Mouse (Mus musculus) ES-E14 (cell line): Measurements from ENCODE around the gene Cbln1. TPM values are rescaled to one million over a fixed set of nuclear protein-coding genes. Genes with fewer than 3 reads are reported as not detected.

Experiments
- DNase-seq: peaks from one replicate; pipeline ENCODE4 v3.0.0-alpha.2; 2013; ENCODE audit warnings: low read depth, low spot score
- H3K27ac ChIP-seq: 2 replicates; pipeline ENCODE4 v1.5.1; 2012; ENCODE audit warnings: low read depth, mild to moderate bottlenecking, low read length, moderate library complexity, mixed read lengths; ENCODE audit not compliant: poor library complexity, insufficient read depth, severe bottlenecking
- H3K36me3 ChIP-seq: 2 replicates; pipeline ENCODE4 v1.6.1; 2012; ENCODE audit warnings: mild to moderate bottlenecking, low read length, moderate library complexity, mixed read lengths; ENCODE audit not compliant: control insufficient read depth, poor library complexity, insufficient read depth, severe bottlenecking
- H3K4me1 ChIP-seq, 2 experiments: fragments of 150-350 bp in 1 of 2; sonication (generic) in 1 of 2; 2 replicates each; pipeline ENCODE4 v1.6.1; 2012; ENCODE audit warnings: low read length in 2 of 2, mild to moderate bottlenecking in 1 of 2, mixed read lengths in 1 of 2; ENCODE audit not compliant: control insufficient read depth in 2 of 2, insufficient read depth in 2 of 2, poor library complexity in 1 of 2
- H3K4me3 ChIP-seq, 2 experiments: fragments of 150-350 bp in 1 of 2; sonication (generic) in 1 of 2; 2 replicates each; pipeline ENCODE4 v1.5.1; 2012; ENCODE audit warnings: low read length in 2 of 2, low read depth in 1 of 2, mild to moderate bottlenecking in 1 of 2, mixed read lengths in 1 of 2; ENCODE audit not compliant: insufficient read depth in 1 of 2, poor library complexity in 1 of 2, severe bottlenecking in 1 of 2
- H3K9ac ChIP-seq: 2 replicates; pipeline ENCODE4 v1.6.1; 2012; ENCODE audit warnings: low read depth, mild to moderate bottlenecking, low read length, mixed read lengths; ENCODE audit not compliant: poor library complexity, insufficient read depth, severe bottlenecking
- H3K9me3 ChIP-seq: fragments of 150-350 bp; sonication (generic); 2 replicates; pipeline ENCODE4 v1.6.1; 2012; ENCODE audit warnings: low read depth, mild to moderate bottlenecking, low read length; ENCODE audit not compliant: control insufficient read depth, insufficient read depth
- CHD2 ChIP-seq: IDR thresholded peaks from 2 replicates; pipeline ENCODE4 v1.6.1; 2014; ENCODE audit warnings: mild to moderate bottlenecking, low read depth, low read length, inconsistent platforms
- HCFC1 ChIP-seq: IDR thresholded peaks from 2 replicates; pipeline ENCODE4 v1.6.1; 2012; ENCODE audit warnings: low read length, inconsistent platforms, borderline replicate concordance; ENCODE audit not compliant: insufficient read depth
- MAFK ChIP-seq: IDR thresholded peaks from 2 replicates; pipeline ENCODE4 v1.6.1; 2014; ENCODE audit warnings: mild to moderate bottlenecking, low read depth, low read length, inconsistent platforms; ENCODE audit not compliant: insufficient read depth
- ZC3H11A ChIP-seq: IDR thresholded peaks from 2 replicates; pipeline ENCODE4 v1.6.1; 2012; ENCODE audit warnings: low read depth, mild to moderate bottlenecking, inconsistent platforms, low read length, borderline replicate concordance
- ZNF384 ChIP-seq: IDR thresholded peaks from 2 replicates; pipeline ENCODE4 v1.6.1; 2012; ENCODE audit warnings: low read depth, low read length, inconsistent platforms
- in situ Hi-C, 2 experiments: fragments of 600-800 bp; cut with MboI; formaldehyde crosslinking; loops; one replicate each; pipeline ENCODE4 v1.15.1; 2025; ENCODE audit warnings: low sequenced_read_pairs in 2 of 2, inconsistent platforms in 1 of 2; ENCODE audit not compliant: unreplicated experiment in 2 of 2
- total RNA-seq: library from RNA; depleted of rRNA; stranded (reverse); fragments of 300-350 nt; gene quantifications from 2 replicates; pipeline ENCODE4 v1.2.3, GENCODE M21; 2012

Cbln1 gene
- total RNA-seq, 1 experiment: 3.6 TPM

DNA sequence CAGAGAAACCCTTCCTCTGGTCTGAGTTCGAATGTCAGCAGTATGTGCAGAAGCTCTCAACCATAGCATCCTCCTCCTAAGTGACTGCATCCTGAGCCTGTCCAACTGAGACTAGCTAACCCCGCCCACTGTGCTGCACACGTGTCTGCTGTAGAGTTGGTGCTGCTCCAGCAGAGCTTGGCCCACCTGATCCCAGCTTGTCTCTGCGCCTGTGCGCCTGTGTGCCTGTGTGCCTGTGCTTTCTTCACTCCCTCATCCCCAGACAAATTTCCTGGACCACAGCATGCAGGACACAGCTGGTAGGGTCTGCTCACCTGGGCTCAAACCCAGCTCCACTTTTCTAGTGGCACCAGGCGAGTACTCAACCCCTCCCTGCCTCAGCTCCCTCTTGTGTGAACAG lies 40.2 kb upstream of the Cbln1 start:
- H3K4me1 ChIP-seq: no peaks in the 10 kb centered on the region
- TF ChIP-seq CHD2 (no peak), ZNF384 (no peak), ZC3H11A (no peak), HCFC1 (no peak), MAFK (no peak)
- H3K9me3 ChIP-seq: no peaks in the 10 kb centered on the region
- in situ Hi-C loops: loop anchor here in 1 of 2 experiments (25.0 kb wide), 1 partner anchor 575 kb away; no protein-coding TSS in a partner anchor
- no peak for DNase-seq
- no peaks in the 10 kb centered on the region for H3K36me3 ChIP-seq
- no peak overlapping the region for H3K27ac ChIP-seq
- no peak overlapping the region for H3K9ac ChIP-seq
- no peak overlapping the region for H3K4me3 ChIP-seq

DNA sequence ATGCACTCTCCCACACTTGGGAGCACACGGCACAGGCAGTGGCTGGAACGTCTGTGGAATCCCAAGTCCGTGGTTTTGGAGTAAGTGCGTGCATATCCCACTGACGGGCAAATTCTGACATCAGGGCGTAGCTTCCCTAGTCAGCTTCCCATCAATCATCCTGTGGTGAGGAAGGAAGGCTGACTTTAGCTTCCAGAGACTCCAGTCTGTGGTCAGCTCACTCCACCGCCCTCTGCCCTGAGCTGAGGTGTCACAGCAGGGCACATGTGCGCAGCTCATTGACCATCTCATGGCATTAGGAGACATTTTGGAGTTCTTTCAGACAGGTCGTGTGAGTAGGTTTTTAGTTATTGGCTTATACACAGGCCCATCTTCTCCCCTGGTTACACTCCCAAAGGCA lies 34.6 kb upstream of the Cbln1 start:
- Histone ChIP-seq H3K9me3 (no peaks in the 10 kb centered on the region), H3K27ac (no peak overlapping the region), H3K36me3 (no peaks in the 10 kb centered on the region; the same call in 1 of the 2 replicates), H3K9ac (no peak overlapping the region), H3K4me1 (no peaks in the 10 kb centered on the region), H3K4me3 (no peak overlapping the region)
- in situ Hi-C loops: loop anchor here in 1 of 2 experiments (25.0 kb wide), 1 partner anchor 570 kb away; no protein-coding TSS in a partner anchor
- no peak for DNase-seq
- no peak for TF ChIP-seq ZNF384
- TF ChIP-seq MAFK: no peak
- no peak for TF ChIP-seq CHD2
- TF ChIP-seq ZC3H11A: no peak
- no peak for TF ChIP-seq HCFC1

DNA sequence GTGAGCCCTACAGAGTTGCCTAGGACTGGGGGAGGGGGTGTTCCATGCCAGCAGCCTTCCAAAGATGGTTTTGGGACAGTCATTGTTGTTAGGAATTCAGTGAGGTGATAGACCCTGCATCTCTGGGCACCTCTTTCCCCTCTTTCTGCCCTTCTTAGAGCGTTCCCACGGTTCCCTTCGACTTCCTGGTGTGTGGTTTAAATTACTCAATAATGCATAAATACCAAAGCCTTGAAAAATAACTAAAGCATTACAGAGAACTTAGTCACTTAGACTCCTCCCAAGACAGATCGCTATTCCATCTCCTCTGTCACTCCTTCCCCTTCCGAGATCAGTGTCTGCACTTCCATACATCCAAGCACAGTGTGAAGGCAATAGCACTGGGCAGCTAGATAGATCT lies 32.0 kb upstream of the Cbln1 start:
- in situ Hi-C loops: loop anchor here in 1 of 2 experiments (25.0 kb wide), 1 partner anchor 567 kb away; no protein-coding TSS in a partner anchor

DNA sequence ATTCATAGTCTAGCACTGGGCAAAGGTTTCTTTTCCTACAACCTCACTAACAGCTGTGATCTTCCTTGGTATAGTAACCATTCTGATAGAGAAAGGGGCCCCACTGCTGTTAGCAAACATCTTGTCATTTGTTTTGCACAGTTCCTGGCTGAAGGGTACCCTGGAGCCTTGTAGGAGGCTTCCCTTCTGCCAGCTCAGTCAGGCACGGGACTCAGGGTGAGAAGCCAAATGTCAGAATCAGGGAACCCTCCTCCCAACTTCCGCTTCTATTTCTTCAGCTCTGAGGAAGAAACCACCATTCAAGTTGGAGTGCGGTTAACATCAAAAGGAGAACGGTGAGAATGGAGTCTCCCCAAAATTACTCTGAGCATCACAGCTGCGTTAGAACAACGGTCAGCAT lies 30.3 kb upstream of the Cbln1 start:
- no peak for TF ChIP-seq ZC3H11A
- no peak for TF ChIP-seq MAFK
- TF ChIP-seq CHD2: no peak
- TF ChIP-seq HCFC1: no peak
- no peak overlapping the region for H3K27ac ChIP-seq
- in situ Hi-C loops: loop anchor here in 1 of 2 experiments (25.0 kb wide), 1 partner anchor 565 kb away; no protein-coding TSS in a partner anchor

More for the DNA sequence above, 32.0 kb upstream of the Cbln1 start:
- no peak for DNase-seq
- H3K4me1 ChIP-seq: no peaks in the 10 kb centered on the region
- no peak overlapping the region for H3K4me3 ChIP-seq
- no peak overlapping the region for H3K27ac ChIP-seq
- TF ChIP-seq HCFC1 (no peak), CHD2 (no peak), ZNF384 (no peak), ZC3H11A (no peak), MAFK (no peak)
- no peaks in the 10 kb centered on the region for H3K9me3 ChIP-seq
- no peak overlapping the region for H3K9ac ChIP-seq
- no peaks in the 10 kb centered on the region; the same call in 1 of the 2 replicates for H3K36me3 ChIP-seq

DNA sequence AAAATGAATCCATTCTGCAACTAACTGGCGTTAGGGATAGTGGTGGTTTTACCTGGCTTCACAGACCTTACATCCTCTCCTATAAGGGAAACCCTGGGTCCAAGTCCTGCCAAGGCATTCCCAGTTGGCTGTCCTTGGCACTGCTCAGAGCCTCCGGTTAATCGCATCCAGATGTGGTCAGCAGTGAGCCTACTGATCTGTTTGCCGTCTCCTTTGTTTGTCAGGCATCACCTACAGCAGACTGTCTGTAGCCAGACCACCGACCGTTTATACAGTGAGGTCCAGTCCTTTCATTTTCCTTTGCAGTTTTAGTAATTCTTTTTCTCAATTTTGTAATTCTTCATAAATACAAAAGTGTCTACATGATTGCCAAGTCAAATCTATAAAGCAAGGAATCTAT lies 25.2 kb upstream of the Cbln1 start:
- H3K36me3 ChIP-seq: no peaks in the 10 kb centered on the region
- no peak overlapping the region for H3K27ac ChIP-seq
- H3K4me3 ChIP-seq: no peak overlapping the region
- no peak overlapping the region for H3K9ac ChIP-seq
- no peak for DNase-seq
- TF ChIP-seq ZNF384: no peak
- no peak for TF ChIP-seq HCFC1
- TF ChIP-seq ZC3H11A: no peak
- no peak for TF ChIP-seq MAFK
- TF ChIP-seq CHD2: no peak
- H3K9me3 ChIP-seq: no peaks in the 10 kb centered on the region
- in situ Hi-C loops: no loop called here
- no peaks in the 10 kb centered on the region for H3K4me1 ChIP-seq

More for the DNA sequence above, 30.3 kb upstream of the Cbln1 start:
- Histone ChIP-seq H3K9ac (no peak overlapping the region), H3K36me3 (no peaks in the 10 kb centered on the region; the same call in 1 of the 2 replicates), H3K4me3 (no peak overlapping the region), H3K9me3 (no peaks in the 10 kb centered on the region), H3K4me1 (no peaks in the 10 kb centered on the region)
- no peak for DNase-seq
